12 mouse cellular contexts compared by ENCODE assay signal in the genomic region with DNA sequence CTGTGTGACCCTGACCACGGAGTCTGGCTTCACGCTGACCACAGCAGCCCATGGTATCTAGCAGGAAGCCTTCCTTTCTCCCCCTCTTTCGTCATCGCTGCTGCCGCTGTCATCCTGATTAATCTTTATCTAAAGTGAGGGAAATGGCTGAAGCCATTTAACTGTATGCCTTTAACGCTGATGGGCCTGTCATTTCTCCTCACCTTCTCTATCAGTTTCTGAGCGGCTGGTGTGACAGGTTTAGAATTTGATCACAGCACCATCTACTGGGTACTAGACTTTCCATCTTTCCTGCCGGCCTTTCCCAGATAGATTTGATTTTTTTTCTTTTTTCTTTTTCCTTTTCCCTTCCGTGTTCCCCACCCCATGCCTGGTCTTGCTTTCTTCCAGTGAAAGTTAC.
DNase-seq lines count a peak whose midpoint lies in the region; ATAC-seq and TF ChIP-seq lines count a peak whose summit lies in the region.
"Had no signal": no experiment of that assay in that cellular context is flagged by ENCODE, and none has a peak within 500 bp of the region (broad histone marks: within the 10 kb centered on the region; RNA-seq: fewer than 3 reads in every experiment).

No protein-coding gene starts in this region.

- no peak overlapping the region for H3K9ac ChIP-seq in neural tube, embryonic 11.5 days (ENCODE audit: low read length)
- H3K9ac ChIP-seq in neural tube, embryonic 15.5 days (replicated peaks) = no peak overlapping the region
- H3K9ac ChIP-seq in hindbrain, embryonic 13.5 days = no peak overlapping the region
- H3K9ac ChIP-seq in midbrain, postnatal 0 days (replicated peaks; ENCODE audit: low read length, poor library complexity, severe bottlenecking) = no peak overlapping the region
- H3K9ac ChIP-seq: embryonic facial prominence, embryonic 13.5 days; heart, embryonic 12.5 days had no signal

- H3K4me1 ChIP-seq in neural tube, embryonic 11.5 days (ENCODE audit: control insufficient read depth, insufficient read depth, low read length) = no peaks in the 10 kb centered on the region; the same call in 1 of the 2 replicates
- H3K4me1 ChIP-seq in neural tube, embryonic 15.5 days = peaks cover 17% of the 10 kb centered on the region
- H3K4me1 ChIP-seq in hindbrain, embryonic 13.5 days (replicated peaks) = peaks cover 25% of the 10 kb centered on the region
- no peaks in the 10 kb centered on the region for H3K4me1 ChIP-seq in midbrain, postnatal 0 days (ENCODE audit: insufficient read depth, low read length)

- DNase-seq in gastrocnemius, adult 2 months = no peak
- DNase-seq in gastrocnemius, adult 8-10 months (ENCODE audit: low spot score in 2 of 2) = no peak
- peak; percentile 25 for DNase-seq in neural tube, embryonic 11.5 days (ENCODE audit: low spot score)
- peak; percentile 75 for DNase-seq in midbrain, postnatal 0 days (ENCODE audit: low spot score)
- DNase-seq in heart, adult 18-20 months = no peak
- no peak for DNase-seq in heart, adult 9 months (ENCODE audit: low spot score in 2 of 2)
- DNase-seq: adrenal gland, postnatal 25 days; lung, postnatal 4 days had no signal

- H3K4me3 ChIP-seq in gastrocnemius, adult 2 months = no peak overlapping the region
- H3K4me3 ChIP-seq in neural tube, embryonic 11.5 days (ENCODE audit: low read depth, low read length) = no peak overlapping the region
- H3K4me3 ChIP-seq in neural tube, embryonic 15.5 days (replicated peaks) = no peak overlapping the region
- H3K4me3 ChIP-seq in hindbrain, embryonic 13.5 days = no peak overlapping the region
- no peak overlapping the region for H3K4me3 ChIP-seq in midbrain, postnatal 0 days (ENCODE audit: low read depth, low read length)
- H3K4me3 ChIP-seq: embryonic facial prominence, embryonic 13.5 days; heart, embryonic 12.5 days had no signal

- no peak overlapping the region for H3K4me2 ChIP-seq in neural tube, embryonic 11.5 days (ENCODE audit: low read depth)
- no peak overlapping the region for H3K4me2 ChIP-seq in neural tube, embryonic 15.5 days
- H3K4me2 ChIP-seq in hindbrain, embryonic 13.5 days = peak overlapping the region; percentile 11; the same call in 1 of the 2 replicates
- no peak overlapping the region for H3K4me2 ChIP-seq in midbrain, postnatal 0 days (ENCODE audit: low read depth, low read length, poor library complexity, severe bottlenecking)
- H3K4me2 ChIP-seq: embryonic facial prominence, embryonic 13.5 days; heart, embryonic 12.5 days had no signal

- H3K27me3 ChIP-seq in neural tube, embryonic 11.5 days (ENCODE audit: control insufficient read depth, insufficient read depth, low read length) = peaks cover 3% of the 10 kb centered on the region; the same call in 1 of the 2 replicates
- peaks cover 68% of the 10 kb centered on the region for H3K27me3 ChIP-seq in neural tube, embryonic 15.5 days (replicated peaks)
- H3K27me3 ChIP-seq in hindbrain, embryonic 13.5 days = peaks cover 82% of the 10 kb centered on the region
- peaks cover 44% of the 10 kb centered on the region for H3K27me3 ChIP-seq in midbrain, postnatal 0 days (ENCODE audit: insufficient read depth, low read length)

- H3K27ac ChIP-seq in gastrocnemius, adult 2 months = no peak overlapping the region
- no peak overlapping the region for H3K27ac ChIP-seq in neural tube, embryonic 11.5 days (ENCODE audit: low read depth, low read length)
- no peak overlapping the region for H3K27ac ChIP-seq in neural tube, embryonic 15.5 days (replicated peaks)
- H3K27ac ChIP-seq in hindbrain, embryonic 13.5 days = no peak overlapping the region
- no peak overlapping the region for H3K27ac ChIP-seq in midbrain, postnatal 0 days (ENCODE audit: low read depth, low read length)
- H3K27ac ChIP-seq: embryonic facial prominence, embryonic 13.5 days had no signal

- intact Hi-C loops in gastrocnemius, adult 2 months (cut with DNase I) = no loop called here

- no peaks in the 10 kb centered on the region for H3K9me3 ChIP-seq in neural tube, embryonic 11.5 days (ENCODE audit: control insufficient read depth, low read length)
- H3K9me3 ChIP-seq in neural tube, embryonic 15.5 days (replicated peaks) = no peaks in the 10 kb centered on the region
- H3K9me3 ChIP-seq in hindbrain, embryonic 13.5 days = no peaks in the 10 kb centered on the region
- no peaks in the 10 kb centered on the region for H3K9me3 ChIP-seq in midbrain, postnatal 0 days (ENCODE audit: low read length)
- H3K9me3 ChIP-seq: embryonic facial prominence, embryonic 13.5 days; heart, embryonic 12.5 days had no signal

- 28% methylated on average over 9 of the region's 9 CpGs for WGBS in neural tube, embryonic 11.5 days
- WGBS in neural tube, embryonic 15.5 days = 25% methylated on average over 9 of the region's 9 CpGs
- 22% methylated on average over 9 of the region's 9 CpGs for WGBS in hindbrain, embryonic 13.5 days
- WGBS in midbrain, postnatal 0 days = 11% methylated on average over 9 of the region's 9 CpGs

- peak; percentile 30; the same call in 1 of the 2 replicates for TF ChIP-seq CTCF in gastrocnemius, adult 2 months (IDR thresholded peaks at IDR 0.05)
- TF ChIP-seq CTCF in midbrain, postnatal 0 days (IDR thresholded peaks at IDR 0.05) = peak; percentile 73

- no peak for ATAC-seq in neural tube, embryonic 11.5 days (ENCODE audit: insufficient read depth, low FRiP score, low TSS enrichment)
- no peak for ATAC-seq in neural tube, embryonic 15.5 days (ENCODE audit: low FRiP score)
- ATAC-seq in hindbrain, embryonic 13.5 days (ENCODE audit: low FRiP score) = no peak
- no peak for ATAC-seq in midbrain, postnatal 0 days (ENCODE audit: low FRiP score)

- H3K36me3 ChIP-seq in neural tube, embryonic 11.5 days (ENCODE audit: control insufficient read depth, insufficient read depth, low read length) = no peaks in the 10 kb centered on the region
- H3K36me3 ChIP-seq in neural tube, embryonic 15.5 days = no peaks in the 10 kb centered on the region
- H3K36me3 ChIP-seq in hindbrain, embryonic 13.5 days = no peaks in the 10 kb centered on the region
- H3K36me3 ChIP-seq in midbrain, postnatal 0 days (ENCODE audit: insufficient read depth, low read length) = no peaks in the 10 kb centered on the region
- H3K36me3 ChIP-seq: embryonic facial prominence, embryonic 13.5 days; heart, embryonic 12.5 days had no signal

Comparison
In these comparisons a context has a peak if more than half of its experiments do, and no peak if none do; other contexts are left out.
1. DNase-seq: peak in neural tube, embryonic 11.5 days (single experiment) and midbrain, postnatal 0 days (single experiment); none in gastrocnemius, adult 2 months (single experiment), gastrocnemius, adult 8-10 months (0 of 2), heart, adult 18-20 months (0 of 2) and heart, adult 9 months (0 of 2).